Comparison of ENCODE assay signal across 8 mouse cellular contexts in genomic region chr11:78968121-78968520, GRCm38 (mm10). TPM values are rescaled to one million over a fixed set of nuclear protein-coding genes. Genes with fewer than 3 reads are reported as not detected.
"Had no signal": no experiment of that assay in that cellular context is flagged by ENCODE, and none has a peak within 500 bp of the region (broad histone marks: within the 10 kb centered on the region; RNA-seq: fewer than 3 reads in every experiment).

No protein-coding gene starts in this region.

- DNase-seq: lung, adult 2 months; thymus, adult 18-20 months had no signal

- ATAC-seq: midbrain, embryonic 13.5 days had no signal

- H3K27ac ChIP-seq: limb, embryonic 12.5 days; limb, embryonic 15.5 days; liver, embryonic 12.5 days; macrophage; midbrain, embryonic 13.5 days had no signal

- H3K4me3 ChIP-seq: limb, embryonic 12.5 days; limb, embryonic 15.5 days; liver, embryonic 12.5 days; midbrain, embryonic 13.5 days had no signal

- H3K9ac ChIP-seq: limb, embryonic 12.5 days; limb, embryonic 15.5 days; liver, embryonic 12.5 days; midbrain, embryonic 13.5 days had no signal

- H3K9me3 ChIP-seq: limb, embryonic 12.5 days; limb, embryonic 15.5 days; liver, embryonic 12.5 days; midbrain, embryonic 13.5 days had no signal

- H3K27me3 ChIP-seq: limb, embryonic 12.5 days; limb, embryonic 15.5 days; liver, embryonic 12.5 days; midbrain, embryonic 13.5 days had no signal

- H3K4me2 ChIP-seq: limb, embryonic 12.5 days; limb, embryonic 15.5 days; liver, embryonic 12.5 days; midbrain, embryonic 13.5 days had no signal

- H3K36me3 ChIP-seq: limb, embryonic 12.5 days; limb, embryonic 15.5 days; midbrain, embryonic 13.5 days had no signal

RNA-seq across cellular contexts. Expression of gene Nos2, which starts 47.5 kb away (rescaled TPM):
- total RNA-seq: megakaryocyte, adult 5-6 weeks had no signal
